Mouse (Mus musculus): Measurements from ENCODE around the gene Tmem212. TPM values are rescaled to one million over a fixed set of nuclear protein-coding genes. Genes with fewer than 3 reads are reported as not detected.

Gene Tmem212
- polyA plus RNA-seq, 1 experiment from 2014 or later = not detected

DNA sequence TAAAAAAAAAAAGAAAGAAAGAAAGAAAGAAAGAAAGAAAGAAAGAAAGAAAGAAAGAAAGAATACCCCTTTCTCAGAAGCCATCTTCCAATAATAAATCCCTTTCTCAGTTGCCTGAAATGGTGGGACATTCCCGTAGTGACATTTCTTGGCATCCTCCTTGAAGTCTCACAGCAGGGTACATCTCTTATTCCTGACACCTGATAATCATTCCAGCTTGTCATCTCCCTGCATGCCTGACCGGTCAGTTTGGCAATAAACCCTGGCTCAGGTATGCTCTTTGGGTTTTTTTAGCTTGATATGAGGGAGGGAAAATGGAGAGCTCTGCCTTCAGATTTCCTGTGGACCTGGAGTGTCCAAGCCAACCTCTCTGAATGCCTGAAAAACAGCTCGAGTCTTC is 59.9 kb downstream of the Tmem212 start:
- Histone ChIP-seq H3K9me3 (ENCODE audit: control insufficient read depth, low read length) (no peaks in the 10 kb centered on the region), H3K9ac (ENCODE audit: low read length) (no peak overlapping the region), H3K4me1 (ENCODE audit: control insufficient read depth, insufficient read depth, low read length) (no peaks in the 10 kb centered on the region), H3K4me2 (no peak overlapping the region), H3K27ac (ENCODE audit: low read depth, low read length) (no peak overlapping the region), H3K36me3 (ENCODE audit: control insufficient read depth, insufficient read depth, low read length) (no peaks in the 10 kb centered on the region), H3K4me3 (ENCODE audit: low read depth, low read length) (no peak overlapping the region), H3K27me3 (ENCODE audit: control insufficient read depth, insufficient read depth, low read length) (no peaks in the 10 kb centered on the region)
- no peak for DNase-seq (ENCODE audit: low spot score, missing footprints)
- no peak for ATAC-seq (ENCODE audit: low FRiP score)
- 83% methylated on average over 3 of the region's 3 CpGs for WGBS

DNA sequence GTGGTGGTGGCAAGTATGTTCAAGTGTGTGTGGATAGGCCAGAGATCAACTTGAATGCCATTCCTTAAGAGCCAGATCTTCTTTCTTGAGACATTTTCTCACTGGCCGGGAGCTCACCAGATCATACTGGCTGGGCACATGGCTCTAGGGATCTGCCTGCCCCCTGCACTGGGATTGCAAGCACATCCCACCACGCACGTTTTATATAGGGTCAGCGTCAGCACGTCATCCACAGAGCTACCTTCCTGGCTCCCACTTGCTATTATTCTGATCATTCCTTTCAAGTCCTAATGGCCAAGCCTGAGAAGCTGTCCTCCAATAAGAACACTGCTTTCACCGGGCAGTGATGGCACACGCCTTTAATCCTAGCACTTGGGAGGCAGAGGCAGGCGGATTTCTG is 60.4 kb downstream of the Tmem212 start:
- no peaks in the 10 kb centered on the region for H3K9me3 ChIP-seq (ENCODE audit: control insufficient read depth, low read length)
- no peak for DNase-seq (ENCODE audit: low spot score, missing footprints)
- no peak overlapping the region for H3K4me2 ChIP-seq
- no peaks in the 10 kb centered on the region for H3K36me3 ChIP-seq (ENCODE audit: control insufficient read depth, insufficient read depth, low read length)
- H3K4me3 ChIP-seq (ENCODE audit: low read depth, low read length) = no peak overlapping the region
- WGBS = 93% methylated on average over 8 of the region's 8 CpGs
- H3K4me1 ChIP-seq (ENCODE audit: control insufficient read depth, insufficient read depth, low read length) = no peaks in the 10 kb centered on the region
- no peaks in the 10 kb centered on the region for H3K27me3 ChIP-seq (ENCODE audit: control insufficient read depth, insufficient read depth, low read length)
- no peak overlapping the region for H3K27ac ChIP-seq (ENCODE audit: low read depth, low read length)
- H3K9ac ChIP-seq (ENCODE audit: low read length) = no peak overlapping the region
- ATAC-seq (ENCODE audit: low FRiP score) = no peak

DNA sequence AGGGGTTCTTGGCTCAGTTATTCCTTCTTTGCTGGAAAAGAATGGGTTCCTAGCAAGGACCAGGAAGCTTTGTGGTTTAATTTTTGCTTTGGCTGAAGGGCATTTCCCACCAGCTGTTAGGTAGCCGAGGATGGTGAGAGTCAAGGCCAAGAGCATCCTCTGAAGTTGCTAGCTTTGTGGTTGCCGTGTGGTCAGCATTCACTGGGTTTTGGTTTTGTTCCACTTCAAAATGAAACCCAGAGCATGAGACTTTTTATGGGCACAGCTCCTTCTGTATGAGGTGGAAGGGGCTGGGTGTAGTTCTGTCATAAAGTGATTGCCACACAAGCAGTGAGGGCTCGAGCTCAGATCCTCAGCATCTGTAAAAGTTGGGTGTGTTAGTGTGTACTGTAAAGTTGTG is 67.4 kb downstream of the Tmem212 start:
- ATAC-seq (ENCODE audit: low FRiP score) (no peak), DNase-seq (ENCODE audit: low spot score, missing footprints) (no peak)
- WGBS = 73% methylated on average over 3 of the region's 3 CpGs
- Histone ChIP-seq H3K36me3 (ENCODE audit: control insufficient read depth, insufficient read depth, low read length) (no peaks in the 10 kb centered on the region), H3K4me2 (no peak overlapping the region), H3K27ac (ENCODE audit: low read depth, low read length) (no peak overlapping the region), H3K4me3 (ENCODE audit: low read depth, low read length) (no peak overlapping the region), H3K27me3 (ENCODE audit: control insufficient read depth, insufficient read depth, low read length) (no peaks in the 10 kb centered on the region), H3K9me3 (ENCODE audit: control insufficient read depth, low read length) (no peaks in the 10 kb centered on the region), H3K9ac (ENCODE audit: low read length) (no peak overlapping the region), H3K4me1 (ENCODE audit: control insufficient read depth, insufficient read depth, low read length) (no peaks in the 10 kb centered on the region)

DNA sequence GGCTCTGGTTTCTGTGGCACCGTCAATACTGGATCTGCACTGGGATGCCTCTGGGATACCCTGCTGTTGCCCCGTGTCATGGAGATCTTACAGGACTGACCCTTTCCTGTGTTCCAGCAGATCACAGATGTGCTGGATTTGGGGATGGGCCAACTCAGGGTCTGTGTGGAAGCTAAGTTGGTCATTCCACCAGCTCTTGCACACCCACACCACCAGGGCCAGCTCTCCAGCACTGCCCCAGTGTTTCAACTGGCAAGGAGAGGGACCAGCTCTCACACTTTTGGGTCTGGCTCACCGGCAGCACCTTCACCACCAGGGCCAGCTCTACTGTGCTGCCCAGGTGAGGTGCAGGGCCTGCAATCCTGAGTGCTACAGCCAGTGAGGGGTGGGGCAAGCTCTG is 68.9 kb downstream of the Tmem212 start:
- H3K4me1 ChIP-seq (ENCODE audit: control insufficient read depth, insufficient read depth, low read length) = no peaks in the 10 kb centered on the region
- H3K27me3 ChIP-seq (ENCODE audit: control insufficient read depth, insufficient read depth, low read length) = no peaks in the 10 kb centered on the region
- H3K27ac ChIP-seq (ENCODE audit: low read depth, low read length) = no peak overlapping the region
- no peaks in the 10 kb centered on the region for H3K9me3 ChIP-seq (ENCODE audit: control insufficient read depth, low read length)
- no peak overlapping the region for H3K4me2 ChIP-seq
- no peak for ATAC-seq (ENCODE audit: low FRiP score)
- no peak overlapping the region for H3K4me3 ChIP-seq (ENCODE audit: low read depth, low read length)
- no peak overlapping the region for H3K9ac ChIP-seq (ENCODE audit: low read length)
- WGBS = 91% methylated on average over 3 of the region's 3 CpGs
- no peaks in the 10 kb centered on the region for H3K36me3 ChIP-seq (ENCODE audit: control insufficient read depth, insufficient read depth, low read length)
- DNase-seq (ENCODE audit: low spot score, missing footprints) = no peak

DNA sequence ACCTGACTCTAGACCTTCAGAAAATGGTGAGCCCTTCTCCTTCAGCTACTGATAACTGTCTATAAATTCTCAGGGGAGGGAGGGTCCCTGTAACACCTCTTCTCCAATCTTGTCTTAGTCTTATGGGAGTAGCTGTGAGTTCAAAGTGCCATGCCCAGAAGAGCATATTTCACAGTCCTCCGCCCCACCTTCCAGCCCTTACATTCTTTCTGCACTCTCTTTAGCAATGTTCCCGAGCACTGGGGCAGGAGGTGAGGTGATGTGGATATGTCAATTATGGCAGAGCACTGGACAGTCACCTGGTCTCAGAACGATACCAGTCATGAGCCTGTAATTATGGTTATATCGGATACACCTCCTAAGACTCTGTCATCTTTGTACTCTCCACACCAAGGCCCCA is 70.2 kb downstream of the Tmem212 start:
- no peaks in the 10 kb centered on the region for H3K36me3 ChIP-seq (ENCODE audit: control insufficient read depth, insufficient read depth, low read length)
- no peak overlapping the region for H3K4me2 ChIP-seq
- H3K9ac ChIP-seq (ENCODE audit: low read length) = no peak overlapping the region
- 91% methylated on average over 4 of the region's 4 CpGs for WGBS
- H3K4me1 ChIP-seq (ENCODE audit: control insufficient read depth, insufficient read depth, low read length) = no peaks in the 10 kb centered on the region
- H3K27me3 ChIP-seq (ENCODE audit: control insufficient read depth, insufficient read depth, low read length) = no peaks in the 10 kb centered on the region
- ATAC-seq (ENCODE audit: low FRiP score) = no peak
- no peak overlapping the region for H3K27ac ChIP-seq (ENCODE audit: low read depth, low read length)
- H3K4me3 ChIP-seq (ENCODE audit: low read depth, low read length) = no peak overlapping the region
- no peak for DNase-seq (ENCODE audit: low spot score, missing footprints)
- H3K9me3 ChIP-seq (ENCODE audit: control insufficient read depth, low read length) = no peaks in the 10 kb centered on the region

Other genes with a start within 250 kb of the Tmem212 start
- gene Fndc3b, start 185.1 kb downstream of the Tmem212 start, polyA plus RNA-seq (2014; fragmentation: Nextera tagmentation; extraction: Ambion mirVana) = 10.0 and 10.1 TPM in 2 replicates
- 4.5 and 5.2 TPM in 2 replicates for gene Pld1, start 42.3 kb upstream of the Tmem212 start, polyA plus RNA-seq (2014; fragmentation: Nextera tagmentation; extraction: Ambion mirVana)